Mouse (Mus musculus): ENCODE measurements around the gene Pms1. TPM values are rescaled to one million over a fixed set of nuclear protein-coding genes. Genes with fewer than 3 reads are reported as not detected.
"Not testable (repeated sequence)": the region's sequence is repeated elsewhere in the genome, so short reads cannot be mapped to it uniquely, and the experiment has no call there.

Gene Pms1
- 10 to 100 TPM; 24.9 to 26.0 TPM for total RNA-seq (2021)

GRCm38 (mm10) chr1:53296581-53297383 is at the start of gene Pms1, which contains the start of the genes Ormdl1 and Gm28778:
Pms1 (minus strand) TSS chr1:53297018.
Ormdl1 (plus strand) TSS chr1:53297095.
Gm28778 (plus strand) TSS chr1:53297111.
- intact Hi-C loops (cut with DNase I): no loop called here
- peak; percentile 94 to 96 for DNase-seq (ENCODE audit: low spot score in 2 of 2)

GRCm38 (mm10) chr1:53341071-53341470 is 44.3 kb upstream of the Pms1 start:
- intact Hi-C loops (cut with DNase I): no loop called here
- no peak for DNase-seq (ENCODE audit: low spot score in 2 of 2)

- intact Hi-C loops (cut with DNase I); DNase-seq (ENCODE audit: low spot score in 2 of 2): not testable (repeated sequence)
These were observed 40.6 kb upstream of the Pms1 start for GRCm38 (mm10) chr1:53337403-53337802.

DNA sequence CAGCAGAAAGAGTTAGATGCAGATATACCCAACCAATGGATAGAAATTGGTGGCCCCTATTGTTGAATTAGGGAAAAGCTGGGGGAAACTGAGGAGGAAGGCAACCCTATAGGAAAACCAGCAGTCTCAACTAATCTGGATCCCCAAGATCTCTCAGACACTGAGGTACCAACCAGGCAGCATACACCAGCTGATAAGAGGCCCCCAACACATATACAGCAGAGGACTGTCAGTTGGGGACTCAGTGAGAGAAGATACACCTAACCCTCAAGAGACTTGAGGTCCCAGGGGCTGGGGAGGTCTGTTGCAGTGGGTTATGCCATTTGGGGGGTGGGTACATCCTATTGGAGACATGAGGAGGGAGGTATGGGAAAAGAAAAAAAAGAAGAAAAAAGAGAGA is 38.6 kb upstream of the Pms1 start:
- intact Hi-C loops (cut with DNase I): no loop called here
- no peak for DNase-seq (ENCODE audit: low spot score in 2 of 2)

- intact Hi-C loops (cut with DNase I): not testable (repeated sequence)
These were observed 36.7 kb upstream of the Pms1 start for GRCm38 (mm10) chr1:53333527-53333926.

GRCm38 (mm10) chr1:53324827-53325494 is 28.1 kb upstream of the Pms1 start:
- intact Hi-C loops (cut with DNase I): no loop called here
- DNase-seq (ENCODE audit: low spot score in 2 of 2): no peak

More at GRCm38 (mm10) chr1:53333527-53333926, 36.7 kb upstream of the Pms1 start:
- not testable (repeated sequence) for DNase-seq (ENCODE audit: low spot score in 2 of 2)

DNA sequence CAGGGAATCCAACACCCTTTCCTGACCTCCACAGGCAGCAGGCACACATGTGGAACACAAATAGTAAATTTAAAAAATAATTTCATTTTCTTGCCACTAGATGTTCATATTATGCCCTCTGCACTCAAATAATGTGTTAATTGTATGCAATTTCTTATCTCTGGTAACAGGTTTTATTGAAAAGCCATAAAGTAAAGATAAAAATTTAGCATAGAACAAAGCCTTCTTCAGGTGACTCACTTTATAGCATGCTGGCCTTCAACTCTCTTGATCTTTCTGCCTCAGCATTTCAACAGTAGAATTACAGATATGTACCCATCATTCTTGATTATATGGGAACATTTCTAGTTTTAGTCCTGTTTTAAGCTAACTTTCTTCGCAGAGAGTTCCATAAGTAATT is 27.5 kb upstream of the Pms1 start:
- DNase-seq (ENCODE audit: low spot score in 2 of 2): no peak
- intact Hi-C loops (cut with DNase I): no loop called here

DNA sequence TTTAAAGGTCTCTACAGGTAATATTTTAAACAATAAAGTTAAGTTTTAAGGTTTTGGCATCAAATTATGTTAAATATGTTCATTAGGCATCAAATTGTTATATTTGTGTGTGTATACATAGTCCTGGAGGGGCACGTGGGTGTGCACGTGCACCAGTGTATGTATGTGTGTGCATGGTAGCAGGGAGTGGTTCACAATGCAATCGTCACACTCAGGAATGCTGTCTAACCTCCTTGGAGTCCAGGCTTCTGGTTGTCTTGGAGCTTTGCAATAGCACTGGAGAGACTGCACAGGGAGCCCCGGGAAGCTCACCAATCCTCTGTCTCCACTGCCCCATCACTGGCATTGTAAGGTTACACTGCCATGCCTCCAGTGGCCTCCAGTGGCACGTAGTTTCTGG is 26.4 kb upstream of the Pms1 start:
- DNase-seq (ENCODE audit: low spot score in 2 of 2): no peak
- intact Hi-C loops (cut with DNase I): no loop called here

GRCm38 (mm10) chr1:53321662-53322344 is 25.0 kb upstream of the Pms1 start:
- no peak for DNase-seq (ENCODE audit: low spot score in 2 of 2)
- intact Hi-C loops (cut with DNase I): no loop called here

DNA sequence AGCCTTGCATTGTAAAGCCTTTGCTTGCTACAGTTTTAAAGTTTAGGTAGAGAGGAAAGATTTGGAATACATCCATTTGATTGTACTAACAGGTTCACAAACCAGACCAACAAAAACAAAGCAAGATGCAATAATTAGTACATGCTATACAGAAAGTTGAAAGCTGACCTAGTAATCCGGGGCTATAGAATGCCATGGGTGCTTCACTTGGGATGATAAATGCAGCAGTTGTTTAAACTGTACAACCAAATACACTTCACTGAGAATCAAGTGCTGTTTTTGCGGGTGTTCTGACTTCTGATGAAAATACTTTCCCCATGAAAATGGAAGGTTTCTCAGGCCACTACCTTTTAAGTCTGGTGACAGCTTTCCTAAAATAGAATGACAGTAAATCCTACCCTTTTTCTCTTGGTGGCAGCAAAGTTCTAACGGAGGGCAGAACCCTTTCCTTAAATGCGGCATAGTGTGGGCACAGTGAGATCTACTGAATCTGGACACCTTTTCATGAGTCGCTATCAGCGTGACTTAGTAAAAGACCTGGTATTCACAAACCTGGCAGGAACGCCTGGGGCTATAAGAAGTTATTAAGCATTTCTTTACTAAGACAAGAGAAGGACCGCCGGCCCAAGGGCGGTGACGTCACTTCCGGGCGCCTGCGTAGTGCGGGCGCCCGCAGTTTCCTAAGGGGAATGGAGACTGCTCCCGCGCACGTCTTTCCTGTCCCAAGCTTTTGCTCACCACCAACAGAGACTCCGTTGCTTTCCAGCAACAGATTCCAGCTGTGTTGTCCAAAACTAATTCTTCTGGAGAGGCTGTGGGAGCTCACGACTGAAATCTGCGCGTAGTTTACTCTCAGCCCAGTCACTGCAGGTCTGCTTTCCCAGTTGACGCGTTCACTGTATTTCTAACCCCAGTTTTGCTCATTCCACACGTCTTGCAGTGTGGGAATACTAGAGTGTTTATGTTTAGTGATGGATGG is 16.5 kb upstream of the Pms1 start, which contains the start of gene Osgepl1:
TSS of gene Osgepl1 (plus strand) at position 636 of the 979 bp plus-strand sequence.
- intact Hi-C loops (cut with DNase I): no loop called here
- peak; percentile 87 to 88 for DNase-seq (ENCODE audit: low spot score in 2 of 2)

GRCm38 (mm10) chr1:53300506-53300905 is 3.7 kb upstream of the Pms1 start:
- intact Hi-C loops (cut with DNase I): no loop called here

DNA sequence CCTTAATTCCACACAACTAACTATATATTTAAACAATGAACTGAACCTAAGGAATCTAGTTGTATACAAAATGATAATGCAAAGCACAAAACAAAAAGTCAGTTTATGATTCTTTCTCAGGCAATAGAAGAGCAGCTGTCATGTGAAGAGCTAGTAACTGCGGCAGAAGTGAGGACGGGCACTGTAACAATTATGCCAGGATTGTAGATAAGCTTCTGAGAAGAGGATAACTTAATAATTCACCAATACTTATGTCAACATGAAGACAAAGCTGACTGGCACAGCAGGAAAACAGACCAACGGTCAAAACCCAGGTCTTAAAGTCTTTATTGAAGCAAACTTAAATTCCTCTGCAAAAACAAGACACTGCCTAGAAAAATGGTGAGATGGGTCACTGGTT is 5.6 kb downstream of the Pms1 start:
- no peak for DNase-seq (ENCODE audit: low spot score in 2 of 2)
- intact Hi-C loops (cut with DNase I): no loop called here

More at GRCm38 (mm10) chr1:53300506-53300905, 3.7 kb upstream of the Pms1 start:
- DNase-seq (ENCODE audit: low spot score in 2 of 2): no peak

DNA sequence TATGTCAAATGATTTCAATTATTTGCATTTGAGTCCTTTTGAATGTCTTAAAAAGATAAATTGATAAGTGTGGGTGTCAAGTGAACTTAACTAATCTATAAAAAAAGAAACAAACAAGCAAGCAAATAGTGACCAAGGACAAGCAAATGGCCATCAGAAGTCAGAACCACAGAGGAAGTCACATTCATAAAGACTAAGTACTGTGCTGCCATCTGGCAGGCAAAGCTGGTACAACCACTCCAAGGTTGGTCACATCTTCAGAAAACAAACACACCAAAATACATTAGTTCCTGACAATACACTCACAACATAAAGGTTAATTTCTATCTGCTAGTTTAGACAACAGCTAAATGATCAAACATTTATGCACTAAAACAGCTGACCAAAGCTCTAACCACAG is 24.2 kb downstream of the Pms1 start:
- DNase-seq (ENCODE audit: low spot score in 2 of 2): peak; percentile 10 to 16
- intact Hi-C loops (cut with DNase I): loop anchor here (2.0 kb wide), 1 partner anchor 220 kb away; no protein-coding TSS in a partner anchor

DNA sequence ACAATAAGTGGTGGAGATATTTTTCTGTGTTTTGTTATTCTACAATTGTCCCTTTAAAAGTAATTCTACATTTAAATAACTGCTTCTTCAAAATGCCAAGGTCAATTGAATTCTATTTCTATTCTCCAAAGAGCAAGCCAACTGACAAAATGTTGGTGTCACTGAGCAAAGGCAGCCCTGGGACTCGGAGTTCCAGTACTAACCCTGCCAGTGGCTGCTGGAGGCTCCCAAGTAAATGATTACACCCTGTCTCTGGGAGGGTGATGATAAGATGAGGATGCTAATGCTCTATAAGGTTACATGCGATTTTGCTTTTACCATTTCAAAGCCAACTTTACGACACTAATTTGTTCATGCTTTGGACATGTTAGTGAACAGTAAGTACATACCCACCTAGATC is 26.9 kb downstream of the Pms1 start:
- intact Hi-C loops (cut with DNase I): no loop called here
- no peak for DNase-seq (ENCODE audit: low spot score in 2 of 2)

DNA sequence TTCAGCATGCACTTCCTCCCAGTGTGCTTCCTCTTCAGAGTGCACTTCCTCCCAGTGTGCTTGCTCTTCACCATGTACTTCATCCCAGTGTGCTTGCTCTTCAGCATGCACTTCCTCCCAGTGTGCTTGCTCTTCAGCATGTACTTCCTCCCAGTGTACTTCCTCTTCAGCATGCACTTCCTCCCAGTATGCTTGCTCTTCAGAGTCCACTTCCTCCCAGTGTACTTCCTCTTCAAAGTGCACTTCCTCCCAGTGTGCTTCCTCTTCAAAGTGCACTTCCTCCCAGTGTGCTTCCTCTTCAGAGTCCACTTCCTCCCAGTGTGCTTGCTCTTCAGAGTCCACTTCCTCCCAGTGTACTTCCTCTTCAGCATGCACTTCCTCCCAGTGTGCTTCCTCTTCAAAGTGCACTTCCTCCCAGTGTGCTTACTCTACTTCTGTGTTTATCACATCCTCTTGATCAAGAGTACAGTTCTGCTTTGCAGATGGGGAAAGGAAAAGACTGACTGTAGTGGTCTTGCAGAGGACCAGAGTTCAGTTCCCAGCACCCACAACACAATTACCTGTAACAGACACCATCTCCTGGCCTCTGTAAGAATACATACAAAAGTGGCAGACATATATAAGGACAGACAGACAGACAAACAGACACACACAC is 31.7 kb downstream of the Pms1 start:
- DNase-seq (ENCODE audit: low spot score in 2 of 2); intact Hi-C loops (cut with DNase I): not testable (repeated sequence)

GRCm38 (mm10) chr1:53226063-53226462 is 70.8 kb downstream of the Pms1 start:
- no peak for DNase-seq (ENCODE audit: low spot score in 2 of 2)
- intact Hi-C loops (cut with DNase I): no loop called here

DNA sequence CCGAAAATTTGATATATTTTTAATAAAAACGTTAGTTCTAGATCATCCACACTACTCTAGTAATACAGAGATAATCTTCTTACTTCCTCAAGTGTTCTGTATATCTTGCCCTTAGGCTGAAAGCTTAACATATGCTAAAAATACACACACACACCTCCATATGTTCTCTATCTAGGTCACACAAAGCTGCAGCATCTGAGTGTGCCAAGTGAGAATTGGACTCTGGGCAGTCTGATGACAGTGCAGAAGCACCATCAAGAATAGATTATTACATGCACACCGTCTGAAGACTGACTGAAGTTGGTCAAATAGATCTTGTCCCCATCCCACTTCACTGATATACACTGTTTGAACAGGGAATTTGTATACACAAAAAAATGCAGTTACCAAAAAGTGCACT is 71.2 kb downstream of the Pms1 start:
- intact Hi-C loops (cut with DNase I): no loop called here
- DNase-seq (ENCODE audit: low spot score in 2 of 2): no peak

DNA sequence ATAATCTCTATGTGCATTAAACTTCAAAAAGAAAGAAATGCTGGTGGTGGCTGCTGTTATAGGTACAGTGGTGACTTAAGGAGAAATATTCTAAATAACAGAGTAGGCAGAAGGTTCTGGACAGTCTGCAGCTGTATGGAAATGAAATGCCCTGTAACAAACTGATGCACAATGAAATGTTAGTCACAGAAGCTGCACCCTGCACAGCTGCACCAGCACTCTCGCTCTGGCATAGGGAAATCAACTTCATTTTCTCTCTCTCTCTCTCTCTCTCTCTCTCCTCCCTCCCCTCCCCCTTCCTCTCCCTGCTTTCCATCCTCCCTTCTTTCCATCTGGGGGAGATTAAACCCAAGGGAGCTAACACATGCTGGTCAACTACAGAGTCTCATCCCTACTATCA is 72.0 kb downstream of the Pms1 start:
- DNase-seq (ENCODE audit: low spot score in 2 of 2): no peak
- intact Hi-C loops (cut with DNase I): no loop called here

DNA sequence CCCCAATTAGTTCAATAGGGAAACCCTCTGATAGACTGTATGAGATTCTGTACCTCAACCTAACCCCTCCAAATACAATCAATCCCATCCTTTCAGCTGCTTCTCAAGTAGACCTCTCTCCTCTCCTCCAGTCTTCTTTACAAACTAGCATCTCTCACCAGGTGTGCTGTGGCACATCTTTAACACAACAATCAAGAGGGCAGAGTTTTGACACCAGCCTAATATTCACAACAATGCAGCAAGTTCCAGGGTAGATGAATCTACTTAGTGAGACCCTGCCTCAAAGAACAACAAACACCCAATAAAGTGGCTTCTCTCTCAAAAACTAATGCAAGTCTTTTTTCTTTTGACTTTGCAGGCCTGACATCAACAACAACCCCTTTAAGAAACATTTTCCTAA is 86.7 kb downstream of the Pms1 start:
- intact Hi-C loops (cut with DNase I): no loop called here

More for the DNA sequence above, 86.7 kb downstream of the Pms1 start:
- DNase-seq (ENCODE audit: low spot score in 2 of 2): no peak

Measured in left cerebral cortex, postnatal 36 days (tissue).